Mouse (Mus musculus) 3T3-L1 (cell line): Measurements from ENCODE around the gene Wdr72.

Source experiments
- DNase-seq: peaks from one replicate; pipeline ENCODE4 v3.0.0-alpha.2; 2015; ENCODE audit warnings: low read depth, low spot score

The Wdr72 gene

DNA sequence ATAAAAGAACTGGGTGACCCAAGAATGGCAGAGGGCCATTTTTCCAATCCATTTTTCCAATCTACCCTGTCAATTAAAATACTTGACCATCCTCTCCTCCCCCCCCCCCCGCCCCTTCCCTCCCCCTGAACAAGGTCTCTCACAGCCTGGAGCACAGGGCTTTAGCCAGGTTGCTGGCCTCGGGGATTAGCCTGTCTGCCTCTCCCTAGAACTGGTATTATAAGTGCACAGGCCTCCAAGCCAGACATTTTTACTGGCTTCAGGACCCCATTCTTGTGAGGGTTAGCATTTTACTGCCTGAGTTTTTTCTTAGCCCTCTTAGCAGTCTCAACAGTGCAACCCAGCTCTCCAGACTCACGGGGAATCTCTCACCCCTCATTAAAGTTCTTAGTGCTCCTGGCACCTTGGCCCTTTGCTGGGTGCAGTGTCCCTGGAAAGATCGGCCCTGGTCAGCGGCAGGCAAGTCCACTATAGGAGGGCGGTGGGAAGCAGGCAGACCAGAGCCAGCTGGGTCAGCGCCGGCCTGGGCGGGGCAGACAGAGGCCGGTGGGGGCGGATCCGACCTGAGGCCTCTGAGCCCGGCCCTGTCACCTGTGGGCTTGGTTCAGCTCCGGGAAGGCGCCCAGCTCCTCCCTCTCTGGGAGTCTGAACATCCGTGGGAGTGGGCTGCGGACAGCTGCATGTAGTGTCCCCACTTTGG, at the start of gene Wdr72:
TSS of gene Wdr72 (plus strand) at position 596 of the 700 bp plus-strand sequence.
- DNase-seq, result no peak

DNA sequence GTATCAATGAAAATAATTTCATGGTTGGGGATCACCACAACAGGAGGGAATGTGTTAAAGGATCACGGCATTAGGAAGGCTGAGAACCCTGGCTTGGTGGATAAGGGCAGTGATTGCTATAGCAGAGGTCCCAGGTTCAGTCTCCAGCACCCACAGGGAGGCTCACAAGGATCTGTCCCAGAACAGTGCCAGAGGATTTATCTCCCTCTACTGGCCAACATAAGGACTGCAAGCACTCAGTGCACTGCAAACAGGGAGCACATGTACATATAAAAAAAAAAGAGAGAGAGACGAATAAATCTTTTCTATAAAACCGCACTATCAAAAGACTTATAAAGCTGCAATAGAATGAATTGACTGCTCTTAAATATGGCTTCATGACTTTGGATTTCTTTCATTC, 43.9 kb upstream of the Wdr72 start:
- peak; percentile 41 for DNase-seq

DNA sequence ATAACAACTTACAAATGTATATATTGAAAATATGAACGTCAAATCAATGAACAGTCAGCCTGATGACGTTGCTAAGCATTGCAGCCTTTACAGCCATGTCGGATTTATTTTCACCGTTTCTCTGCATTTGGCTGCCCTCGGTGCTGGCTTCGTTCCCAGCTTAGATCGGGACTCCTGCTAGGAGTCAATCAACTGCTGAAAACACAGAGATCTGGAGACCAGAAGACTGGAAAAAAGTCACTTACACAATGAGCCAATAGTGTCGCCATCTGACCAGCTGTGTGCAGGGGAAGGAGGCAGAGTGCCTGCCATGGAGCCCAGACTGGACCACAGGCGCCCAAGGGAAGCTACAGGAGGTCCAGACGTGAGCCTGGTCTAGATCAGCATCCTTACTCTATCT, 43.4 kb upstream of the Wdr72 start:
- no peak for DNase-seq

DNA sequence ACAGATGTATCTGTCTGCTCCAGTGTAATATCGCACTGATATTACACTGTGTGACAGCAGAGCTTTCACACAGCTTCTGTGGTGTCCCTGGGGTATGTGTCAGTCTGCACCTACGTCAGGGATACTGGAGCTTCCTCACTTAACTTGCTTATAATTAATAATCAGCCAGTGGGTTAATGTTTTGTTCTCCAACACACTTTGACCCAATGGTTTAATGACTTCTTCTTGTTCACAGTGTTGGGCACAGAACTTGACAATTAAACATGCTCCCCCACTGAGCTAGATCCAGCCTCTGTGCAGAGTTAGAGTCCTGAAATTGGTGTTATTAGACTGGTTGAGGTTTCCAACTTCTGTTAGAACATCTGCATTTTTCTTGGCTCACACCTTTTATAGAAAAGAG, 34.2 kb upstream of the Wdr72 start:
- DNase-seq, result no peak

DNA sequence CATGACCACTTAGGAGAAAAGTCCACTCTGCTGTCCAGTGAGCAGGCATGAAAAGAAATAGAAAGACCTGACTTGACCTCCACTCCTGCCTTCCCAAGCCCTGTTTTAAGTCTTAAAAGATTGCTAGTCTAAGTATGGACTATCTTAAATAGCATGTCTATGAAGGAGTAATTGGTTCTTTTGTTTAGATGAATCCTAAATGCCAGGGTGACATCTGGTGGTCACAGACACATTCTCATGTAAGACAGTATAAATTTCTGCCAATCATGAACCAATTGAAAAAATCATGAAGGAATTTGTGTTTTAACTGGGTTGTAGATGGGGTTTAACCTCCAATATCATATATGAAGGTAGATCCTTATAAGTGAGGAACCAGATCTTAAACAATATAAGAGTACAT, 31.7 kb upstream of the Wdr72 start:
- DNase-seq, result peak; percentile 30

DNA sequence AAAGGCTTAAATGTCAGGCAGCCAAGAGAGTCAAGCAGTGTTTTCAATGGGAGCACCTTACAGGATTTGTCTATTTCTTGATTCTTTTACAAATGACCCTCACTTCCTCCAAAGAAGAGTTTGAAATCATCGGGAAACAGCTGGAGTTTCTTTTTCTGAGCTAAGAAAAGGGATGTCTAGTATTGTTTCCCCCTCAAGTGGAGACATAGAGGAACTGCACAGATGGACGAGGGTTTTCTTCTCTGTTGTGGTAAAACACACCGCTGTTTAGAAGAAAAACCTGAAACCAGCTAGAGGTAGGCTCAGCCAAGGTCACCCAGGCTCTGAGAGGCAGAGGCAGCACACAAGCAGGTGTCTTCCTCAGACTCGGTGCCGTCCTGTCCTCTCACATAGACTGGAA, 29.9 kb upstream of the Wdr72 start:
- peak; percentile 56 for DNase-seq

DNA sequence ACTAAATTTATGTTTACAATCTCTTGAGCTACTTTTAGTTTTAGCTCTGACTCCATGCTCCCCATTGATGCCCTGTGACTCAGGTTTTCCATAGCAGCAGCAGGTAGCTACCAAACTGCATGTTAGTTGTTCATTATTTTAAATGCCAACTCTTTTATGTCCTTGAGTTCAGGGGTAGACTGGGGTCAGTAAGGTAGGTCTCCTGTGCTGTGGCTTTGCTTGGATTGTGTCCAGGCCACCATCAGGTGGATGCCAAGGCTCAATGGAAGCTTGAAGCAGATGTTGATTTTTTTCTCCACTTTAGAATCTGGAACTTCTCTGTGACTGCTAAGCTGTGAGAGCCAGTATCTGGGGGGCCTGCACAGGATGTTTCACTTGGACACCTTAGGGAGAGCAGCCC, 8.6 kb upstream of the Wdr72 start:
- DNase-seq, result no peak

DNA sequence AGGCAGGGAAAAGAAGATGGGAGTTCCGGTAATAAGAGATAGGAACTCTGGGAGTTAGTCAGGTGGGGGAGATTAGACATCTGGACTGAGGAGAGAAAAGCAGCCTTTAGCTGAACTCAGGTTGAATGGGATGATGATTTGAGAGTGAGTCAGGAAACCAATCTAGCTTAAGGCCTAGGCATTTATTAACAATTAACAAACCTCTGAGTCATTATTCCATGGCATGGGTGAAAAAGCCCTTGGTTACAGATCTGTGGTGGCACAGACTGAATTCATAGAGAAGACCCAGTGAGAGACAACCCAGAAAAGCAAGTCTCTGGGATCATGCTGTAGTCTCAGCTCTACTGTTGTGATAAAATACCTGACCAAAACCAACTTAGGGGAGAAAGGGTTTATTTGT, 7.5 kb upstream of the Wdr72 start:
- no peak for DNase-seq

DNA sequence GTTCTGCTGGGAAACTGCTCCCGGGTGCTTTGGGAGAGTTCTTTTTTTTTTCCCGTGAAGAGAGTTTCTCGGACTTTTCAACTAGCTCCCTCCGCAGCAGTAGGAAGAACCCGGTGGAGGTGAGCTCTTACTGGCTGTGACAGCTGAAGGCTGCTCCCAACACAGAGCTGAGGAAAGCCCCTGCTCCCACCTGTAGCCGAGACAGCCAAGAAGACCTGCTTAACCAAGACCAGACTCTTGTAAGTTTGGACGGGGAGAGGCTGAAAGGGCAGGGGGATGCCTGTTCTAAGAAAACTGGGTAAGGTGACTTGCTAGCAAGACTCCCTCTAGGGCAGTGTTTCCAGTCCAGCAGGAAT, 283 bp downstream of the Wdr72 start:
- DNase-seq, result no peak

DNA sequence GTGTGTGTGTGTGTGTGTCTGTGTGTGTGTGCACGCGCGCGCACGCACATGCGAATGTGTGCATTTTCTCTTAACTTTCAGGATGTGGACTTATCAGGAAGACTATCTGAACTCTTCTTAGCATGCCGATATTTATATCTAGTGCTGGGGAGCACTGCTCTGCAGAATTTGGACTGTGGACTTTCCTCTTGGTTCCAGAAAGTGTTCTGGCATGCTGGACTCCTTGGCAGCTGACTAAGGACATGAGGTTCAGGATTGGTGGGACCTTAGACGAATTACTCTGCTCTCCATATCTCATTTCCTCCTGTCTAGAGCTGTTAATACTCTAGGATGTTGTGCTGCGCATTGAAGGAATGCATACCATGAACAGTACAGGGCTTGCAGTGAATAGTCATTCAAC, 2.4 kb downstream of the Wdr72 start:
- DNase-seq, result no peak

DNA sequence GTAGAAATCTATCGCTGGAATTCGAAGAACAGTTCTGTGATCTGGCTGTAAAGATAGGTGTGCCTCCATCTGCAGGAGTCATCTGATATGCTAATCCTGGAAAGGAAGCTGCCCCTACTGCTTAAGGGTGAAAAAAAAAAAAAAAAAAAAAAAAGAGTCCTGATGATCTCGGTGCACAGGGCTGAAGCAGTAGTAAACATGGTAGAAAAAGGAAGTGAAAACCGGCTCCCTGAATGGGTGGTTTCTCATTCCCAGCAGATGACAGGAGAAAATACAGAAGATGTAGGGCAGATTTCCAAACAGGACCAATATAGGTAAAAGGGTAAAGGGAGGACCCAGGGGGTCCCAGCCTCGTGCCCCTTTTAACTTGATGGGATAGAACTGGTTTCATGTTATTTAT, 16.1 kb downstream of the Wdr72 start:
- no peak for DNase-seq

DNA sequence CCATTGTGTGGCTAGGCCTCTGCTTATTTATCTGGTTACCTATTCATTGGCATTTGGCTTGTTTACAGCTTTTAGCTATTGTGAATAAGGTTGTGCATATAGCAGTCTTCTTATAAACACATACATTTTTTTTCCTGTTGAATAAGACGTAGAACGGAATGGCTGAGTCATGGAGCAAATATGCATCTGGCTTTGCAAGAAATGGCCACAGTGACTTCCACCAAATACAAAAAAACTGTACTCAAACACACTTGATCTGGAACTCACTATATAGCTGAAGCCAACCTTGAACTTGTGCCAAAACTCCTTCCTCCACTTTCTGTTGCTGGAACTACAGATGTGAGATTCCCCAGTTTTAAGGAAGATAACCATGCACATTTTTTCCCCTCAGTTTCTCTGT, 23.9 kb downstream of the Wdr72 start:
- DNase-seq, result peak; percentile 62

DNA sequence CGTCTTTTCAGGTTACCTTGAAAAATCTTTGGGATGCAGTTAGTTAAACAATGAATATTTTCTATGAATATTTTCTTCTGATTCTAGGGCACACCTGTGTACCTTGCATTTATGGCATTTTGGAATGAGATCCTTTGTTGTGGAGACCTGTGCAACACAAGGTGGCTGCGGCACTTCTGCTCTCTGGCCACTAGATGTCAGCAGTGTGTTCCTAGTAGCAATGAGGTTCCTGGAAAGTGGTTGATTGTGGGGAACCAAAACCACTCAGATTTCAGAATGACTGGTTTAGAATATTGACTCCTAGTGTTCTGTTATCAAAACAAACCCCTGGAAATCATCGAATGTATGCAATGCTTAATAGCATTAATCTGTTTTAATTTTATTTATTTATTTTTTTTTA, 31.7 kb downstream of the Wdr72 start:
- peak; percentile 76 for DNase-seq

DNA sequence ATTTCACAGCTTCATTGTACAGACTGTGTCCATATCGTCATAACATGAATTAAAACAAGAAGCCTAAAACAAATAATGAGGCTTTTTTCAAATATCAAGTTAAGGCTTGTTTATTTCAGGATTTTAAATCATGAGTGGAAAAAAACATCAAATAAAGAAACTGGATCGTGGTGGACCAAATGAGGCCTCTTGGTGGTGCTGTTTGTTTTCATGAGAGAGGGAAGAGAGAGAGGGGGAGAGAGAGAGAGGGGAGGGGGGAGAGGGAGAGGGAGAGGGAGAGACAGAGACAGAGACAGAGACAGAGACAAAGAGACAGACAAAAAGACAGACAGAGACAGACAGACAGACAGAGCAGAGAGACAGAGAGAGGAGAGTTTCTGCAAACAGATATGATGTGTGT, 32.5 kb downstream of the Wdr72 start:
- no peak for DNase-seq

DNA sequence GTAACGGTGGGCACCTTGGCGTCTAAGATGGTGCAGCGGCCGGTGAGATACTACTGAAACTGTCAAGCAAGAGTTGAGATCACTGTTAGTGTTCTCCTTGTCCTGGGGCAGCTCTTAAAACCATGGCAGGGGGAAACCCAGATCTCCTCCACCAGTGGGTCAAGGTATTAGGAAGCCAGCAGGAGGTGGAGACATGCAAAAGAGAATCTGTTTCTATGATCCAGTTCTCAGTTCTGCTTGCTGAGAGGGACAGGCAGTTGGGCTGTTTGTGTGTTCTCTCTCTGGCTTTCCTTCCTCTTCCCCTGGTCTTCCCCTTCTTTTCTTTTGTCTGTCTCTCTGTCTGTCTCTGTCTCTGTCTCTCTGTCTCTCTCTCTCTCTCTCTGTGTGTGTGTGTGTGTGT, 35.0 kb downstream of the Wdr72 start:
- no peak for DNase-seq

DNA sequence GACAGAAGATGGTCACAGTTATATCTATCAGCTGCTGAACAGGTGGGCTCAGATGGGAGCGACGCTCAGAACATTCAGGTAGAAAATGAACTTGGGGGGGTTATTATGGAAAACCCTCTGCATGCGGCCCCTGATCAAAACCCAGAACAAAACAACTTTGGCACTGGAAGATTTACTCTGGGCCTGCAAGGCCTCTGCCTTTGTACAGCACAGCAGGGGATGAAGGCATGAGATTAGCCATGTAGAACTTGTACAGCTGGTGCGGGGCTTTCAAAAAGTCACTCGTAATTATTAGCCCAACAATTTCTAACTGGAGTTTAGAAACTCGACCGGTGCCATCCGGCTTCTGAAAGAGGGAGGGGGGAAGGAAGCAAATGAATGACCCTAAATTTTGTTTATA, 38.1 kb downstream of the Wdr72 start:
- no peak for DNase-seq

DNA sequence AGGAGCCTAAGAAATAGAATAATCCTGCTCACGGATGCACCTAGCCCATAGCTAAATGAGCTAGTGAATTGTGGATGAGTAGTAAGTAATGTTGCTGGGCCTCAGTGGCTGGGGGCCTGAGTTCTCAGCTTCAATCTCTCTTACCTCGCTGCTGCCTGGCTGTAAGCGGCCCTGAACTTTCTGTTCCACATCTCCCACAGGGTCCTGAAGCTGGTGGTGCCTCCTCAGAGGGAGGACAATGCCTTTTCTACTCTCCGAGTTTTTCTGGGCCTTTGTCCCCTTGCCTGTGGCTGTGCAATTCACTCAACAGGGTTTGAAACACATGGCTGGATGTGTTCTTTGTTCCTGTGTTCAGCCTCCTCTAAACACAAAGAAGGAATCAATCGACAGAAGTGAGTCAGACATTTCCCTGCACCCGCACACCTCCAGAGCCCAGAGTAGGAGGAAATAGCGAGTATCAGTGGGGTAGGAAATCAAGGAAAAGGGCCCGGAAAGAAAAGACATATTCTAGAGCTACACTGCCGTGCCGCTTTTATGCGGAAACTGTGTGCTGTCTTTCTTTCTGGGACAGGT, 50.3 kb downstream of the Wdr72 start:
- DNase-seq, result no peak

DNA sequence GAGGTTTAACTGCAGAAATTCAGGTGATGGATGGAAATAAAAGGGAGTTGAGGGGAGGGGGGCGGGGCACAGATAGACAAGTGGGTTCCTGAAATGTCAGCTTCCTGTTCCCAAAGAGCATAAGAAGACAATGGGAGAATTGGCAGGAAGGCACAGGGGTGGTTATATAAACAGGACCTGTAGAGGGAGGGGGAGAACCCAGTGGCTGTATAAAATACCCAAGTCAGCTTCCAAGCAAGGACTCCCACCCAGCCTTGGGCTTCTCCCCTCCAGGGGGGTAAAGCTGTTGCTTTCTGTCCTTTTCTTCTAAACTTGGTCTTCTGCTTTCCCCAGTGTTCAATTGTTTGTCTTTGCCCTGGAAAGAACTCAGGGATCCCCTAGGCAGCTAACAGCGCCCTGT, 55.5 kb downstream of the Wdr72 start:
- DNase-seq, result no peak

DNA sequence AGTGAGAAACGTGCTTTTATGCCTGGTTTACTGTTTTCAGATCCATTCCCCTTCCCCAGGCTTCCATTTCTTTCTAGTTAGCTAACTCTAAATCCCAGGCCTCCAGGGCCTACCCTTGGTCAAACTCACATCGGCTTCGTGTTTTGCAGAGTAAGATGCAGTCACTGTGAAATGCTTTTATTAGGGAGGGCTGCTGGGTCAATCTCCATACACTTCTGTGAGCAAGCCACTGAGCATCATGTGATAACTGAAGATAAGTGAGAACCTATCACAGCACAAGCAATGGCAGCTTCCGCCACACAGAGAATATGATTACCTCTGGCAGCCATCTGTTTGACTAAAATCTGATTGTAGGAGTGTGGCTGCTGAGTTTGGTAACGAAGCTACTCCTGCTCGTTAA, 59.7 kb downstream of the Wdr72 start:
- no peak for DNase-seq

DNA sequence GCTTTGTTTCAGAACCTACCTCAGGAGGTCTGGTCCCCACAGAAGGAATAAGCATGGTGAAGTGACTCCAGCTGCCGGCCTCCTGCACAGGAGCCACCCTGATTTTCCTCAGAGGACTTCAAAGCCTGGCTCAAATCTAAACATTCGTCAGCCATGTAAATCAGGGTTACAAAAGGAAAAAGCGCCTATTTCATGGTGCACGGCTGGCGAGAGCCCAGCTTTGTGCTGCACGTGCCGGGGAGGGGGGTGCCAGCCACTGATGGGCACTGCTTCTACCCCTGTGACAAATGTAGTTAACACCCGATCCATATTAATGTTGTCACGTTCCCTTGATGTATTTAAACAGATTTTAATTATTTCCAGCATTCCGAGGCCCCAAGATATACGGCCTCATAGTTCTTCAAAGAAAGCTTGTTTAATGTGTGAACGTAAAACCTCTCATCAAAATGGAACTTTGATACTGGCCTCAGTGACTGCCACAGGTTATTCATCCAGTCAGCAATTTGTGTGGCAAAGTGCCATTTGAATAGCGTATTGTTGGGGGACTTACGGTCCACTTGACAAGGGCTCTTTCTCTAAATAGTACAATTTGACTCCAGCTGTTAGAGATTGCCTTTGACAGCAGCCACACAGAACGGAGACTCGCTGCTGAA, 76.7 kb downstream of the Wdr72 start:
- DNase-seq, result no peak

DNA sequence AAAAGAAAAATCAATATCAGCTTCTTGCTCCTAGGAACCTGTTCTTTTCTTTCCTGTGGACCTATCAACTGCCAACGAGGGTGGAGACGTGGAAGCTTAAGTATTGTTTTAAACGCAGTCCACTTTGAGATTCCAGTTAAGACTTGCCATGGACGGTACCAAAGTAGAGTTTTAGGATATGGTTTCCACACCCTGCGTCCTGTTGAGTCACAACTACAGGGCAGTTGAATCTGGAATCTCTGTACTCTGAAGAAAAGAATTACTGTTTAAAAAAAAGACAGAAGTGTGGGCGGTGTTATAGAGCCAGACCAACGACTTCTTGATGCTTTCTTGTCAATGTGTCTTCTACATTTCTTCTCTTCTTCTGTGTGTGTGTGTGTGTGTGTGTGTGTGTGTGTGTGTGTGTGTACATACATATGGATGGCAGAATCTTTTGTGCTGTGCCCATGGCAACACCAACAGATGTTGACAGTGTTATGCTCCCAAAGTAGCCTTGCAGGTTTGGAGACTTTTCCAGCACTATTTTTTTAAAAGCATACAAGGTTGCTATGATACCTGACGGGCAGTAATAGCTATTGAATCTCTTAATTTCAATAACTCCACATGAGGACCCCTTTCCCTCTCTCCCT, 77.4 kb downstream of the Wdr72 start:
- DNase-seq, result no peak

DNA sequence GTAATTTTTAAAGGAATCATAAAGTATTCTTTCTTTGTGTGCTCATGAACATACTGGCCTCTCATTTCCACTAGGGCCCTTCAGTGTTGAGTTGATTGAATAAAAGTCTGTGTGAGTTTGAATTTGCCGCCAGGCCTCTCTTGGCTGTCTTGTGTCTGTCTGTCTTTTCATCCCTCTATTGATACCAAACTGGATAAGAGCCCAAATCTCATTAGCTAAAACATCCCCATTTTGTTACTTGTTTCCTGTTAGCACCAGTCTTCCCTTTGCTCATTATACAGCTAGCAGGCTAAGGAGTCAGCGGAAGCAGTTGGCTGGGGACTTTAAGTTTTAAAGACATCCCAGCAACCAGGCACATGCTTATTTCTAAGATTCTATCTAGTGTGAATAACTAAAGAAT, 84.7 kb downstream of the Wdr72 start:
- DNase-seq, result no peak

DNA sequence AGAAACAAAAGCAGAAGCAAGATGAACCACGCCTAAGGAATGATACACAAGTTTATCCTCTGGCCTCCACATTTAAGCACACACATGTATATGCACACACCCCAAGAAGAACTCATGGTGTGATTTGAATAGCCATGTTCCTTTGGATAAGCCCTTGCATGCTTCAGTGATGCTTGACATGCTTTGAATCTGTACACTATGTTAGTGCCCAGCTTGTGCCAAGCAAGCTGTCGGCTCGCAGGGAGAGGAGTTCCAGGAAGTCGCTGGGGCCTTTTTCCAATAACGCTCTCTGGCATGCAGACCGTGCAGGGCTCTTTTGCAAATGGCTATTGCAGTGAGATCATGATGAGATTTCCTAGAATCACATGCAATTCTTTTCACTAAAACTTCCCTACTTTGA, 118.1 kb downstream of the Wdr72 start:
- no peak for DNase-seq
